Mouse (Mus musculus) midbrain, postnatal 0 days (tissue): ENCODE data around the gene Cacna2d2. TPM values are rescaled to one million over a fixed set of nuclear protein-coding genes. Genes with fewer than 3 reads are reported as not detected.
A peak's percentile ranks its signal among the peaks of the same experiment; 100 is the strongest.

ENCODE experiments used
- ATAC-seq: fragments of 200-750 bp; cut with Nextera tagmentation; 2 replicates; pipeline ENCODE4 v1.8.0; 2017; ENCODE audit warnings: moderate number of reproducible peaks, mild to moderate bottlenecking, moderate TSS enrichment, moderate library complexity; ENCODE audit not compliant: low FRiP score
- DNase-seq: peaks from one replicate; pipeline ENCODE4 v3.0.0-alpha.2; 2015; ENCODE audit warnings: low spot score
- H3K27ac ChIP-seq: fragments of 300-500 bp; sonication (generic); 2 replicates; pipeline ENCODE4 v1.5.1; 2014; ENCODE audit warnings: low read depth, mild to moderate bottlenecking, low read length, mixed read lengths
- H3K27me3 ChIP-seq: fragments of 300-500 bp; sonication (generic); 2 replicates; pipeline ENCODE4 v1.6.1; 2014; ENCODE audit warnings: low read length, control low read depth, mixed read lengths; ENCODE audit not compliant: insufficient read depth
- H3K36me3 ChIP-seq: fragments of 300-500 bp; sonication (generic); 2 replicates; pipeline ENCODE4 v1.6.1; 2014; ENCODE audit warnings: low read length, control low read depth, mixed read lengths; ENCODE audit not compliant: insufficient read depth
- H3K4me1 ChIP-seq: fragments of 300-500 bp; sonication (generic); 2 replicates; pipeline ENCODE4 v1.6.1; 2014; ENCODE audit warnings: mild to moderate bottlenecking, control low read depth, antibody characterized with exemption, low read length, mixed read lengths; ENCODE audit not compliant: insufficient read depth
- H3K4me2 ChIP-seq: fragments of 300-500 bp; sonication (generic); 2 replicates; pipeline ENCODE4 v1.6.1; 2014; ENCODE audit warnings: low read depth, mild to moderate bottlenecking, low read length, mixed read lengths; ENCODE audit not compliant: poor library complexity, severe bottlenecking
- H3K4me3 ChIP-seq: fragments of 300-500 bp; sonication (generic); 2 replicates; pipeline ENCODE4 v1.5.1; 2014; ENCODE audit warnings: low read depth, mild to moderate bottlenecking, low read length, moderate library complexity
- H3K9ac ChIP-seq: fragments of 300-500 bp; sonication (generic); replicated peaks from 2 replicates; pipeline ENCODE4 v1.6.1; 2014; ENCODE audit warnings: mild to moderate bottlenecking, low read length, moderate library complexity, mixed read lengths; ENCODE audit not compliant: poor library complexity, severe bottlenecking
- H3K9me3 ChIP-seq: fragments of 300-500 bp; sonication (generic); 2 replicates; pipeline ENCODE4 v1.6.1; 2016; ENCODE audit warnings: low read length, control low read depth
- CTCF ChIP-seq: IDR thresholded peaks from 2 replicates; pipeline ENCODE4 v1.5.1; 2016; ENCODE audit warnings: antibody characterized with exemption, mild to moderate bottlenecking
- WGBS: fragments of 180-500 bp; shearing (Covaris S2); extraction: QIAGEN DNeasy Blood & Tissue Kit; methylation state at CpG from one replicate; pipeline ENCODE4 v1.1.7; 2014; 5-methylcytosine and 5-hydroxymethylcytosine counted together
- polyA plus RNA-seq: library from polyadenylated mRNA; unstranded; fragments of >200 nt; fragmentation: Nextera tagmentation; extraction: Ambion mirVana; gene quantifications from 2 replicates; pipeline ENCODE4 v1.2.1, GENCODE M21; 2015
- total RNA-seq: library from RNA; depleted of rRNA; stranded (reverse); fragments of >200 nt; gene quantifications from 2 replicates; pipeline ENCODE4 v1.2.3, GENCODE M21; 2014

Gene Cacna2d2
- total and polyA plus RNA-seq, 2 experiments from 2014 or later = 9.0 to 191 TPM

GRCm38 (mm10) chr9:107443324-107443723, 43.9 kb downstream of the Cacna2d2 start:
- H3K9me3 ChIP-seq = no peaks in the 10 kb centered on the region
- peak overlapping the region; percentile 44 for H3K27ac ChIP-seq
- H3K4me1 ChIP-seq = peaks cover 14% of the 10 kb centered on the region; the same call in 1 of the 2 replicates
- DNase-seq = no peak
- ATAC-seq = no peak
- H3K9ac ChIP-seq = no peak overlapping the region
- WGBS = 41% methylated on average over 12 of the region's 12 CpGs
- no peaks in the 10 kb centered on the region for H3K36me3 ChIP-seq
- no peaks in the 10 kb centered on the region for H3K27me3 ChIP-seq
- no peak overlapping the region for H3K4me2 ChIP-seq
- TF ChIP-seq CTCF = no peak
- H3K4me3 ChIP-seq = no peak overlapping the region

GRCm38 (mm10) chr9:107445011-107445471, 45.6 kb downstream of the Cacna2d2 start:
- Histone ChIP-seq H3K27me3 (no peaks in the 10 kb centered on the region), H3K9me3 (no peaks in the 10 kb centered on the region), H3K9ac (no peak overlapping the region), H3K4me2 (no peak overlapping the region), H3K36me3 (no peaks in the 10 kb centered on the region), H3K4me1 (peaks cover 14% of the 10 kb centered on the region; the same call in 1 of the 2 replicates), H3K4me3 (no peak overlapping the region), H3K27ac (no peak overlapping the region)
- 30% methylated on average over 3 of the region's 6 CpGs for WGBS
- DNase-seq = no peak
- ATAC-seq = no peak
- no peak for TF ChIP-seq CTCF

GRCm38 (mm10) chr9:107448805-107449517, 49.5 kb downstream of the Cacna2d2 start:
- DNase-seq = peak; percentile 28
- no peaks in the 10 kb centered on the region for H3K36me3 ChIP-seq
- H3K27me3 ChIP-seq = no peaks in the 10 kb centered on the region
- no peak overlapping the region for H3K9ac ChIP-seq
- H3K4me3 ChIP-seq = no peak overlapping the region
- no peak overlapping the region for H3K27ac ChIP-seq
- H3K9me3 ChIP-seq = no peaks in the 10 kb centered on the region
- peaks cover 7% of the 10 kb centered on the region; the same call in 1 of the 2 replicates for H3K4me1 ChIP-seq
- no peak for ATAC-seq
- no peak overlapping the region for H3K4me2 ChIP-seq
- 46% methylated on average over 22 of the region's 22 CpGs for WGBS
- TF ChIP-seq CTCF = no peak

GRCm38 (mm10) chr9:107451400-107451799, 52.0 kb downstream of the Cacna2d2 start:
- H3K27ac ChIP-seq = 0 out of 2 replicates have a peak overlapping the region, but pooled peaks have one; percentile 38
- H3K9ac ChIP-seq = 0 out of 2 replicates have a peak overlapping the region, but pooled peaks have one; percentile 1
- TF ChIP-seq CTCF = peak; percentile 28
- H3K4me1 ChIP-seq = 0 out of 2 replicates have a peak, but pooled peaks cover 3% of the 10 kb centered on the region
- H3K27me3 ChIP-seq = no peaks in the 10 kb centered on the region
- ATAC-seq = no peak
- WGBS = 70% methylated on average over 8 of the region's 8 CpGs
- H3K9me3 ChIP-seq = no peaks in the 10 kb centered on the region
- no peak overlapping the region for H3K4me3 ChIP-seq
- DNase-seq = no peak
- H3K4me2 ChIP-seq = no peak overlapping the region
- H3K36me3 ChIP-seq = no peaks in the 10 kb centered on the region

- Histone ChIP-seq H3K4me1 (0 out of 2 replicates have a peak, but pooled peaks cover 3% of the 10 kb centered on the region), H3K4me2 (no peak overlapping the region), H3K27ac (peak overlapping the region; percentile 38; the same call in 1 of the 2 replicates), H3K27me3 (no peaks in the 10 kb centered on the region), H3K36me3 (no peaks in the 10 kb centered on the region), H3K9ac (0 out of 2 replicates have a peak overlapping the region, but pooled peaks have one; percentile 8), H3K4me3 (no peak overlapping the region), H3K9me3 (no peaks in the 10 kb centered on the region)
- DNase-seq = no peak
- no peak for TF ChIP-seq CTCF
- 39% methylated on average over 11 of the region's 11 CpGs for WGBS
- ATAC-seq = no peak
Measured at GRCm38 (mm10) chr9:107451891-107452521, 52.6 kb downstream of the Cacna2d2 start.

- H3K4me3 ChIP-seq = no peak overlapping the region
- no peak overlapping the region for H3K9ac ChIP-seq
- H3K27me3 ChIP-seq = no peaks in the 10 kb centered on the region
- H3K27ac ChIP-seq = no peak overlapping the region; the same call in 1 of the 2 replicates
- TF ChIP-seq CTCF = peak; percentile 80
- H3K4me2 ChIP-seq = no peak overlapping the region
- H3K36me3 ChIP-seq = no peaks in the 10 kb centered on the region
- peak; percentile 28; the same call in 1 of the 2 replicates for ATAC-seq
- H3K9me3 ChIP-seq = no peaks in the 10 kb centered on the region
- 0 out of 2 replicates have a peak, but pooled peaks cover 3% of the 10 kb centered on the region for H3K4me1 ChIP-seq
- DNase-seq = peak; percentile 43
- WGBS = 33% methylated on average over 4 of the region's 4 CpGs
Measured at GRCm38 (mm10) chr9:107452552-107452951, 53.1 kb downstream of the Cacna2d2 start.
